Mouse (Mus musculus): ENCODE data around the gene Pitpnc1. TPM values are rescaled to one million over a fixed set of nuclear protein-coding genes. Genes with fewer than 3 reads are reported as not detected.

Pitpnc1 gene
- polyA plus RNA-seq, 1 experiment, result 23.1 TPM

DNA sequence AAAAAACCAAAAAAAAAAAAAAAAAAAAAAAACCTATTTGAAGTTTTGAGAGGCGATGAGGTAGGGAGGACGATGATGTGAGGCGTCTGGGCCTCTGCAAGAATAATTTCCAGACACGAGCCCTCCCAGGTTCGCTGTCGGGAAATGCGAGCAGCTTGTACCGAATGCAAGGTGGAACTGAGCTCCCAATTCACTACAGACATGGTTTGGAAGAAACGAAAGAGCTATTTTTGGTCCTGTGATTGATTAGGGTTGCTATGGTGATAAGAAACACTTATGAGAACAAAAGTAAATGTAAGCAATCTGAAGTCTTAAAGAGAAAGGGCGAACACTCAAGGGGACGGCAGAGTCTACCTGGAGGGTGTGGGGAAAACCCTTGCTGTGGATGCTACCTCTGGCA lies 164.3 kb downstream of the Pitpnc1 start:
- Histone ChIP-seq H3K27ac (replicated peaks; ENCODE audit: low read depth, low read length) (no peak overlapping the region), H3K4me3 (ENCODE audit: insufficient read depth, low read depth, low read length) (no peak overlapping the region), H3K4me1 (ENCODE audit: control insufficient read depth, insufficient read depth, insufficient read length, low read length) (peaks cover 8% of the 10 kb centered on the region; the same call in 1 of the 2 replicates)

DNA sequence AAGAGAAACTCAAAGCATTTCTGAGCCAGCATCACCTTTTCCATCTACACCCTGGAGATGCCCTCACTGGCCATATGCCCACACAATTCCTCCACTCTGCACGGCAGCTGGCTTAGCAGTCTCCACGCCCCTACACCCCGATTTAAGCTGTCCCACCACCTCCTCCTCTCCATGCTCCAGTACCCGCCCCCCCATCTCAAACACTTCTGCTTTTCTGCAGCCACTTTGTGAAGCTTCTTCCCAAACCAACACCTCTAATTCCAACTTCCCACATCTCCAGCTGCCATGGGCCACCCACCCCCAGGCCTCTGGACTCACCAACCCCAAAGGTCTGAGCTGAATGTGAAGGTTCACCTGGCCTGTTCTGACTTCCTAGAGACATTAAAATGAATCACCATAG lies 168.4 kb downstream of the Pitpnc1 start:
- H3K4me1 ChIP-seq (ENCODE audit: control insufficient read depth, insufficient read depth, insufficient read length, low read length), result peaks cover 5% of the 10 kb centered on the region; the same call in 1 of the 2 replicates
- no peak overlapping the region for H3K27ac ChIP-seq (replicated peaks; ENCODE audit: low read depth, low read length)
- no peak overlapping the region for H3K4me3 ChIP-seq (ENCODE audit: insufficient read depth, low read depth, low read length)

DNA sequence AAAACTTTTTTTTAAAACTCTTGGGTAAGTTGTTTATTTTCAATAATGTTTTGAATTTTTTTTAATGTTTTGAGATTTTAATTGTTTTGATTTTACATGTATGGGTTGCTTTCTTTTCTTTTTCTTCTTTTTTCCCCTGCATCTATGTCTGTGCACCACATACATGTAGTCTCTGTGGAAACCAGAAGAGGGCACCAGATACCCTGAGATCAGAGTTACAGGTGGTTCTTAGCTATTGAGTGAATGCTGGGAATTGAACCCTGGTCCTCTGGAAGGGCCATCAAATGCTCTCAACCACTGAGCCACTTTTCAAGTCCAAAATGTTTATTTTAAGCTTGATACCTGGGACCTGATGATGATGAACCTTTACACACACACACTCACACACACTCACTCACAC lies 170.3 kb downstream of the Pitpnc1 start:
- Histone ChIP-seq H3K27ac (replicated peaks; ENCODE audit: low read depth, low read length) (no peak overlapping the region), H3K4me3 (ENCODE audit: insufficient read depth, low read depth, low read length) (no peak overlapping the region), H3K4me1 (ENCODE audit: control insufficient read depth, insufficient read depth, insufficient read length, low read length) (peaks cover 5% of the 10 kb centered on the region; the same call in 1 of the 2 replicates)

DNA sequence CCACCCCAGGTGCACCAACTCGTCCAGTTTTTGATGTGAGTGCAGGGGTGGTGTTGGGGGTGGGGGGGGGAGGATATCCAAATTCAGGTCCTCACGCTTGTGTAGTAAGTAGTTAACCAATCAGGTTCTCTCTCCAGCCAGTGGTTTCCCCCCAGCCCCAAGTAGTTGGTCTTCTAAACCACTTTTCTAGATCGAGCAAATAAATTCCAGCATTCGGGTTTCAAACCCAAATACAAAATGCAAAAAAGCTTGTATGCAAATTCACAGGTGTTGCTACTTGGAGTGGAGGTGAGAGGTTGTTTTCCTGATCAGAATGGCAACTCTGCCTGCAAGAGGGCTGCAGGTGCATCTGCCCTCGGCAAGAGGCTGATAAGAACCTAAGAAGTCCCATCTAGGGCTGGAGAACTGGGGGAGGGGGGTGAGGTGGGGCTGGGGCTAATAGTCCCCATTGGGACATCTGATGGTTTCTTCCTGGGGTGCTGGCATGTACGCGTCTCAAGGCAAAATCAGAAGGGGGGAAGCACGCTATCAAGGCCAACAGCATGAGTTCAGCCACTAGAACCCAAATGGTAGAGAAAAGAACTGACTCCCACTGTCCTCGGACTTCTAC lies 170.9 kb downstream of the Pitpnc1 start:
- H3K27ac ChIP-seq (replicated peaks; ENCODE audit: low read depth, low read length), result no peak overlapping the region
- H3K4me1 ChIP-seq (ENCODE audit: control insufficient read depth, insufficient read depth, insufficient read length, low read length), result peaks cover 5% of the 10 kb centered on the region; the same call in 1 of the 2 replicates
- H3K4me3 ChIP-seq (ENCODE audit: insufficient read depth, low read depth, low read length), result no peak overlapping the region

DNA sequence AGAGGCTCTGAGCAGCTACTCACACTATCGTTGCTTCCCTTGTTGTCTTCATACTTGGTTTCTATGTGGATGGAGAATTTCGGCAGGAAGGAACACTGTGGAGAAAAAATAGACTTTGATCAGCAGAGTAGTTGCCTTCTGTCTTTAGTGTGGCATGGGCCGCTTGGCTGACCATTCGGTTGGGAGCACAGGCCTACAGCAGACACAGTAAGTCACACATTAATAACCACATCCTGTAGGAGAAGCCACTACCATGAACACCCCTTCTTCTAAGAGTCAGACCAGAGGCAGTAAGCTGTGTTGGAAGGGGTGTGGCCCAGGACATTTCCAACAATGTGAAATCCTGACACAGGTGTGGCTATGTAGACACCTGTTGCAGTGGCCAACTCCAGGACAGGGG lies 174.3 kb downstream of the Pitpnc1 start:
- no peak overlapping the region for H3K27ac ChIP-seq (replicated peaks; ENCODE audit: low read depth, low read length)
- H3K4me1 ChIP-seq (ENCODE audit: control insufficient read depth, insufficient read depth, insufficient read length, low read length), result peaks cover 5% of the 10 kb centered on the region; the same call in 1 of the 2 replicates
- H3K4me3 ChIP-seq (ENCODE audit: insufficient read depth, low read depth, low read length), result no peak overlapping the region

DNA sequence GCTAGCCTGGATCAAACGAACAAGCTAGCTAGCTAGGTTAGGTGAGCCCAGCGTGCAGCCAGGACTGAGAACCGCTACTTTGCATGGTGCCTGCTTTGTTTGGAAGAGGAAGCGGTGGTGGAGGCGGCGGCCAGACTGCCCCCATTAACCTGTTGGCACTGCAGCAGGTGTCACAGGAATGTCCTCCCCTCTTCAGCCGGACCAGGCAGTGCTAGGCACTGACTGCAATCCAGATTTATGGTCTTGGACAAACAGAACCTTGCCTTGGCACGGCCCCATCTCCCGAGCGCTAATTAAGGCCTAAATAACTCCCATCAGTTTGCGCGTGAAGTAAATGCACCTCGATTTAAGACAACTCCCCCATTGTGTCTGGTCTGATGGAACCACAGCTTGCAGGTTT lies 178.5 kb downstream of the Pitpnc1 start:
- no peak overlapping the region for H3K4me3 ChIP-seq (ENCODE audit: insufficient read depth, low read depth, low read length)
- H3K4me1 ChIP-seq (ENCODE audit: control insufficient read depth, insufficient read depth, insufficient read length, low read length), result no peaks in the 10 kb centered on the region
- H3K27ac ChIP-seq (replicated peaks; ENCODE audit: low read depth, low read length), result no peak overlapping the region

DNA sequence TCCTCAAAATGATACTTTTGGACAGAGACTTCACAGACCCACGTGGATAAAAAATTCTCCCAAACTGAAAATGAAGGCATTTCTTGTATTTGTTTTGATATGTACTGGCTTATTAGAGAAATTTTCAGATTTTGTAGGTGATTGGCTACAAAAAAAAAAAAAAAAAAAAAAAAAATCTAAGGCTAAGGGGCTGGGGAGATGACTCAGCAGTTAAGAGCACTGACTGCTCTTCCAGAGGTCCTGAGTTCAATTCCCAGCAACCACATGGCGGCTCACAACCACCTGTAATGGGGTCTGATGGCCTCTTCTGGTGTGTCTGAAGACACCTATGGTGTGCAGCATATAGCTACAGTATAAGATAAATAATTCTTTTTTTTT lies 182.3 kb downstream of the Pitpnc1 start:
- no peak overlapping the region for H3K27ac ChIP-seq (replicated peaks; ENCODE audit: low read depth, low read length)
- H3K4me1 ChIP-seq (ENCODE audit: control insufficient read depth, insufficient read depth, insufficient read length, low read length), result peaks cover 2% of the 10 kb centered on the region; the same call in 1 of the 2 replicates
- no peak overlapping the region for H3K4me3 ChIP-seq (ENCODE audit: insufficient read depth, low read depth, low read length)

DNA sequence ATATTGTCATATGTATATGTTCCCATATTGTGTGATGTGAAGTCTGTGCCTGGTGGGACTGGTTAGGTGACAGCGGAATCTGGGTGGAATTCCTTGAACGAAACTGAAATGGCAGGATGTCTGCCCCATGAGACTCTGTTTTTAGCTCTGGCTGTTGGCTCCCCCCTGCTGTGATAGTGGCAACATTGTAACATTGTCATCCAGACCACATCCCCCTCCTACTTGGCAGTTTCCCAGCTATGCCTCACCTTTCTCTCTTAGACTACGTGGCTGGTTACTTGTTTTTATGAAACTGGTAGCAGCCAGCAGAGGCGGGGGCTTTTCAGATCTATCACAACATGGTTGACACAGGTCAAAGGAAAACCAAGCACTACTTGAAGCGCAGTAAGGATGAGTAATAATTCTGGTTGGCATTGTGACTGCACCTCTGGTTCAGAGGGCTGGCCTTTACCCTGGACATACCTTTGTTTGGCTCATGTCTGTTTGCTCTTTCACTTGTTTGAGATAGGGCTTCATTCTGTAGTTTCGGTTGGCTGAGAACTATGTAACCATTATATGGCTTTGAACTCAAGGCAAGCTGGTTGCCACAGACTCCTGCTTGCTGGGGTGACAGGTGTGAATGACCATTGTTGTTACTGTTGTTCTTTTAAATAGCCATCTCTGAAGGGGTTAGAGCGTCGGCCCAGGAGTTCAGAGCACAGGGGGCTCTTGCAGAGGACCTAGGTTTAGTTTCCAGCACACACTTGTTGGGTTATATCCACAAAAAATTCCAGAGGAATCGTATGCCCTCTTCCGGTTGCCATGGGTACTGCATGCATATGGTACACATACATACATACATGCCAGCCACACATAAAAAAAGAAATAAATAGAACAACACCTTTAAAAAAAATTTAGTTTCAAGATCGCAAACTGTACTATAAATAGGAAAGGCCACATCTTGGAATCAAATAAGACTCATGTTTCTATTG lies 183.0 kb downstream of the Pitpnc1 start:
- 0 out of 2 replicates have a peak overlapping the region, but pooled peaks have one; percentile 25 for H3K27ac ChIP-seq (replicated peaks; ENCODE audit: low read depth, low read length)
- no peak overlapping the region for H3K4me3 ChIP-seq (ENCODE audit: insufficient read depth, low read depth, low read length)
- peaks cover 2% of the 10 kb centered on the region; the same call in 1 of the 2 replicates for H3K4me1 ChIP-seq (ENCODE audit: control insufficient read depth, insufficient read depth, insufficient read length, low read length)

DNA sequence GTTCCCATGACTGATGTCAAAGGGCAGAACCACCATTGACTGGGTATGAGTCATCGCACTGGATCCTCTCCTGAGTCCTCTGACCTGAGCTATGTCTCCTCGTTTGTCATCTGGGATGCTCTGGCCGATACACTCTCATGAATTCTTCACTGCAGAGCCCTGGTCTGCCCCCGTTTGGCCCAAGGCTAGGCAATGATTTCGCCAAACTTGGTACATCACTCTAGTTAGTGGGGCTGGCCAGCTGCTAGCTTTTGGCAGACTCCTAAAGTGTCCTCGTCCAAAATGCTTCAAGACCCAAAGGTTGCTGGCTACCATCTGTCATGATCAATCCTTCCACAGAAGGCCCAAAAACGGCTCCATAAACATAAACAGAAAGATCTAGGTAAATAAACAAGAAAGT lies 184.8 kb downstream of the Pitpnc1 start:
- Histone ChIP-seq H3K4me3 (ENCODE audit: insufficient read depth, low read depth, low read length) (no peak overlapping the region), H3K4me1 (ENCODE audit: control insufficient read depth, insufficient read depth, insufficient read length, low read length) (peaks cover 2% of the 10 kb centered on the region; the same call in 1 of the 2 replicates), H3K27ac (replicated peaks; ENCODE audit: low read depth, low read length) (no peak overlapping the region)

DNA sequence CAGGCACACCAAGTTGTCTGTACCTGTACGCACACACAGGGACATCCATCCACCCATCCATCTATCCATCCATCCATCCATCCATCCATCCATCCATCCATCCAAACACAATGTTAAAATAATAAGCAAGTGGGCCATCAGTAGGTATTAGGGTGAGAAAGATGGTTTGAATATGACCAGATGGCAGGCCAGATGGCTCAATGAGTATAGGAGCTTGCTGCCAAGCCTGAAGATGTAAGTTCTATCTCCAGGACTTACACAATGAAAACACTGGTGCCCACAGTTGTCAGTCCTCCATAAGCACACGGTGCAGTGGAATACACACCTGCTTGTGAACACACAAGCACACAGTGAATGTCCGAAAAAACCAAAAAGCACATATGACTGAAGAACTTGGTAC lies 186.9 kb downstream of the Pitpnc1 start:
- Histone ChIP-seq H3K27ac (replicated peaks; ENCODE audit: low read depth, low read length) (no peak overlapping the region), H3K4me1 (ENCODE audit: control insufficient read depth, insufficient read depth, insufficient read length, low read length) (peaks cover 2% of the 10 kb centered on the region; the same call in 1 of the 2 replicates), H3K4me3 (ENCODE audit: insufficient read depth, low read depth, low read length) (no peak overlapping the region)

DNA sequence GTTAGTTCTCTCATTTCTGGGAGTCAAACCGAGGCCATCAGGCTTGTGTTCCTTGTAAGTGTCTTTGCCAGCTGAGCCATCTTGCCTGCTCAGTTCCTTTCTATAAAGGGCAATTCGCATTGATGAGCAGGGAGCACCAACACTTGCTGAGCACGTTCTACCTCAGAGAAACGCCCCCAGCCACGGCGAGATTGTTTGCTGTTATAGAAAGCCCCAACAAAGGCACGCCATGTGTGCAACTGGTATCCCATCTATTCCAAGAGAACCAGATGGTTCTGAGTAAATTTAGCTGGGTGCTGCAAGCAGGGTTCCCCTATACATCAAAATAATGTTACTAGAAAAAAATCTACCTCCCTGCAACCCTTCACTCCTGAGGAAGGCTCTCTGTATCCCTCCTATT lies 188.0 kb downstream of the Pitpnc1 start:
- Histone ChIP-seq H3K4me3 (ENCODE audit: insufficient read depth, low read depth, low read length) (no peak overlapping the region), H3K4me1 (ENCODE audit: control insufficient read depth, insufficient read depth, insufficient read length, low read length) (peaks cover 8% of the 10 kb centered on the region), H3K27ac (replicated peaks; ENCODE audit: low read depth, low read length) (no peak overlapping the region)

DNA sequence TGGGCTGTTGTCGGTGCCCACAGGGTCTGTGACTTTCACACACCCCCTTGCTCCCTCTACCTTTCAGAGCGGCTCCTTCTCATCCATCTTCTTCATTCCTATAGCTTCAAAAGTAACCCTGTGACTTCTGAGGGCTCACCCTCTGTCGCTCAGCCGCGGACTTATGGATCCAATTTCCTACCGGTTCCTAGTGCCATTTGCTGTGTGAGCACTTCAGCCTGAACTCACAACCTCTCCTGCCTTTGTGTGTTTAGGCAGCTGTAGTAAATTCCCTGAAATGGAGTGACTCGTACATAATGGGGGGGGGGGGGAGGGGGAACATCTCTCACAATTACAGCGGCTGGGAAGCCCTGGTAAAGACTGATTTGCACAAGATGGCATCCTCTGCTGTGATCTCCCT lies 191.2 kb downstream of the Pitpnc1 start:
- H3K4me3 ChIP-seq (ENCODE audit: insufficient read depth, low read depth, low read length), result no peak overlapping the region
- H3K27ac ChIP-seq (replicated peaks; ENCODE audit: low read depth, low read length), result 0 out of 2 replicates have a peak overlapping the region, but pooled peaks have one; percentile 15

DNA sequence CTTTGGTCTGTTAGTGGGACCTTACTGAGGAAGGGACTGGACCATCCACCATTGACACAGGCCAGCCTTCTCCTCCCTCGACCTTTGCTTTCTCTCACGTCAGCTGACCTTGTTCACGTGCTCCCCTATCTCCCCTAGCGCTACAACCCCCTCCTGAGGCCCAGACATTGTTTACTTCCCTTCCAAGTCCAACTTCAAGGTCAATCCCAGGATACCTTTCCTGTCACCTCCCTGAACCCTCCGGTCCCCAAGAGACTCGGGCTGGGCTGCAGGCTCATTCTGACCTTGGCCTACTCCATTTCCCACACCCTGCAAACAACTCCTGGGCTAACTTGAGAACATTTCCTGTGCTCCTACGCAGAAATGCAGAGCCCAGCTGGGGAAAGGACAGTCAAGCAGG lies 193.6 kb downstream of the Pitpnc1 start:
- no peak overlapping the region for H3K4me3 ChIP-seq (ENCODE audit: insufficient read depth, low read depth, low read length)
- H3K4me1 ChIP-seq (ENCODE audit: control insufficient read depth, insufficient read depth, insufficient read length, low read length), result peaks cover 18% of the 10 kb centered on the region
- H3K27ac ChIP-seq (replicated peaks; ENCODE audit: low read depth, low read length), result peak overlapping the region; percentile 74

More for the DNA sequence above, 191.2 kb downstream of the Pitpnc1 start:
- peaks cover 18% of the 10 kb centered on the region for H3K4me1 ChIP-seq (ENCODE audit: control insufficient read depth, insufficient read depth, insufficient read length, low read length)

DNA sequence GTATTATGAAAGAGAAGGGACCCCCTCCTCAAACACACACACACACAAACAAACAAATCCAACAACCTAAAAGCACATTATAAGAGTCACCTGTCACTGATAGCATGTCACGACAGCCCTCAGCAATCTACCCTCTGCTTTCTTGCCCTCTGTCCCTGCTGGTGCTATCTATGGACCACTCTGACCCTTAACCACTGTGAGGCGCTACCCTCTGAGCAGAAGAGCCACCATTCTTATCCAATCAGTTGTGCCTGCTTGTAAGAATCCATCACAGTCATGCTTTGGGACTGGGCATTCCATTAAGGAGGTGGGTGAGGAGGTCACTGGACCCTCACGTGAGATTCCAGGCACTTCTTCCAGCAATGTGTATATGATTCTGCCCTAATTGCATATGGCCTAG lies 194.2 kb downstream of the Pitpnc1 start:
- Histone ChIP-seq H3K4me1 (ENCODE audit: control insufficient read depth, insufficient read depth, insufficient read length, low read length) (peaks cover 18% of the 10 kb centered on the region), H3K27ac (replicated peaks; ENCODE audit: low read depth, low read length) (peak overlapping the region; percentile 74), H3K4me3 (ENCODE audit: insufficient read depth, low read depth, low read length) (no peak overlapping the region)

DNA sequence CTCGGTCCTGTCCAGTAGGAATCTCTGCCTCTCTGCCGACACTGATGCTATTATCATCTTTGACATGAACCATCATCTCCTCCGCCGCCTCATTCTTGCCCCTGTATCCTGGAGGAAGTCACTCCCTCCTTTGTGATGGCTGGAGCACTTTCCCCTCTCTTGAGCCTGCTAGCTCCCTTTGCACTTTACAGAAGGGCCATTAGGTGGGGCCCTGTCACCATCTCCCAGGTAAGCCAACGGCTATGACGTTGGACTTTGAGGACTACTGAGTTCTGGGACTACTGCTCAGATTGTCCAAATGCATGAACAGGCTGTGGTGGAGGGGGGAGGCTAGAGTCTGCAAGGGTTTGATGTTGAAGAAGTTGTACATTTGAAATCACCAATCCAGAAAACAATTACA lies 194.6 kb downstream of the Pitpnc1 start:
- Histone ChIP-seq H3K4me1 (ENCODE audit: control insufficient read depth, insufficient read depth, insufficient read length, low read length) (peaks cover 18% of the 10 kb centered on the region), H3K27ac (replicated peaks; ENCODE audit: low read depth, low read length) (no peak overlapping the region), H3K4me3 (ENCODE audit: insufficient read depth, low read depth, low read length) (no peak overlapping the region)
